12 mouse cellular contexts compared by ENCODE assay signal in genomic region chr3:84217961-84218351, GRCm38 (mm10). TPM values are rescaled to one million over a fixed set of nuclear protein-coding genes. Genes with fewer than 3 reads are reported as not detected.
DNase-seq lines count a peak whose midpoint lies in the region; ATAC-seq and TF ChIP-seq lines count a peak whose summit lies in the region.
"Had no signal": no experiment of that assay in that cellular context is flagged by ENCODE, and none has a peak within 500 bp of the region (broad histone marks: within the 10 kb centered on the region; RNA-seq: fewer than 3 reads in every experiment).

No protein-coding gene starts in this region.

- no peak for TF ChIP-seq RAD21 in CH12.LX (IDR thresholded peaks at IDR 0.05; ENCODE audit: low read depth, low read length)

- 10% methylated on average over 4 of the region's 4 CpGs for WGBS in forebrain, embryonic 15.5 days
- WGBS in midbrain, embryonic 10.5 days = 37% methylated on average over 4 of the region's 4 CpGs
- 50% methylated on average over 4 of the region's 4 CpGs for WGBS in heart, embryonic 10.5 days

- dilution Hi-C loops in CH12.LX (cut with MboI; ENCODE audit: extremely low pct_ligation_motif_present, extremely low pct_unique_long_range_greater_than_20kb, low sequenced_read_pairs) = no loop called here

- H3K36me3 ChIP-seq in CH12.LX (replicated peaks in 1 of 2; ENCODE audit: control insufficient read depth in 1 of 2, insufficient read depth in 1 of 2, low read length in 1 of 2) = peaks cover 0 to 2% of the 10 kb centered on the region in 2 experiments
- no peaks in the 10 kb centered on the region for H3K36me3 ChIP-seq in forebrain, embryonic 15.5 days
- H3K36me3 ChIP-seq in midbrain, embryonic 10.5 days = no peaks in the 10 kb centered on the region
- no peaks in the 10 kb centered on the region for H3K36me3 ChIP-seq in heart, embryonic 10.5 days
- H3K36me3 ChIP-seq: heart, embryonic 12.5 days had no signal

- TF ChIP-seq CTCF in CH12.LX (conservative IDR thresholded peaks at IDR 0.05 in 1 of 2, IDR thresholded peaks at IDR 0.05 in 1 of 2; ENCODE audit: low read depth in 2 of 2, low read length in 2 of 2) = no peak

- in situ Hi-C loops in CH12.LX (cut with MboI; ENCODE audit: low pct_ligation_motif_present, low pct_unique_long_range_greater_than_20kb, low sequenced_read_pairs) = loop anchor here (5.0 kb wide), 1 partner anchor 36 kb away; no protein-coding TSS in a partner anchor

- H3K9me3 ChIP-seq in CH12.LX (replicated peaks; ENCODE audit: low read length) = no peaks in the 10 kb centered on the region
- no peaks in the 10 kb centered on the region for H3K9me3 ChIP-seq in forebrain, embryonic 15.5 days
- no peaks in the 10 kb centered on the region for H3K9me3 ChIP-seq in midbrain, embryonic 10.5 days (replicated peaks)
- H3K9me3 ChIP-seq in heart, embryonic 10.5 days = no peaks in the 10 kb centered on the region
- H3K9me3 ChIP-seq: heart, embryonic 12.5 days had no signal

- no peak for TF ChIP-seq POLR2A in CH12.LX (IDR thresholded peaks at IDR 0.05; ENCODE audit: low read depth, low read length)

- H3K9ac ChIP-seq in CH12.LX (ENCODE audit: insufficient read depth, low read depth) = peak overlapping the region; percentile 16; the same call in 1 of the 2 replicates
- peak overlapping the region; percentile 22 for H3K9ac ChIP-seq in forebrain, embryonic 15.5 days (replicated peaks)
- H3K9ac ChIP-seq: heart, embryonic 12.5 days had no signal

- no peaks in the 10 kb centered on the region for H3K27me3 ChIP-seq in CH12.LX (replicated peaks)
- no peaks in the 10 kb centered on the region for H3K27me3 ChIP-seq in forebrain, embryonic 15.5 days
- no peaks in the 10 kb centered on the region for H3K27me3 ChIP-seq in midbrain, embryonic 10.5 days (ENCODE audit: low read depth, poor library complexity, severe bottlenecking)
- peaks cover 12% of the 10 kb centered on the region; the same call in 1 of the 2 replicates for H3K27me3 ChIP-seq in heart, embryonic 10.5 days (ENCODE audit: insufficient read depth, poor library complexity, severe bottlenecking)

- no peak for TF ChIP-seq EP300 in CH12.LX (IDR thresholded peaks at IDR 0.05; ENCODE audit: low read length)

- H3K27ac ChIP-seq in CH12.LX (ENCODE audit: insufficient read depth, low read depth) = peak overlapping the region; percentile 3; the same call in 1 of the 2 replicates
- H3K27ac ChIP-seq in brown adipose tissue, adult 24 weeks (replicated peaks; ENCODE audit: low read depth, low read length) = peak overlapping the region; percentile 27; the same call in 1 of the 2 replicates
- H3K27ac ChIP-seq in forebrain, embryonic 15.5 days (replicated peaks) = peak overlapping the region; percentile 73
- H3K27ac ChIP-seq in midbrain, embryonic 10.5 days (replicated peaks) = peak overlapping the region; percentile 92
- H3K27ac ChIP-seq in heart, embryonic 10.5 days = no peak overlapping the region

- peak overlapping the region; percentile 92; the same call in 1 of the 2 replicates for H3K4me2 ChIP-seq in CH12.LX (ENCODE audit: insufficient read depth, low read depth, poor library complexity, severe bottlenecking)
- H3K4me2 ChIP-seq in forebrain, embryonic 15.5 days (replicated peaks) = peak overlapping the region; percentile 62
- H3K4me2 ChIP-seq: heart, embryonic 12.5 days had no signal

- DNase-seq in CH12.LX (ENCODE audit: extremely low read depth) (no peak), MN1 (ENCODE audit: low spot score) (no peak)
- no peak for DNase-seq in midbrain, embryonic 10.5 days (ENCODE audit: low spot score)
- no peak for DNase-seq in urinary bladder, adult 2 months (ENCODE audit: low spot score)
- no peak for DNase-seq in thymus, postnatal 36 days
- DNase-seq in heart, embryonic 10.5 days (ENCODE audit: low spot score) = no peak
- DNase-seq: right cerebral cortex, postnatal 14 days had no signal

- H3K79me2 ChIP-seq in CH12.LX (replicated peaks; ENCODE audit: control insufficient read depth, extremely low read depth, insufficient read depth, poor library complexity, severe bottlenecking) = no peaks in the 10 kb centered on the region

- ATAC-seq in forebrain, embryonic 15.5 days (replicated peaks) = no peak
- ATAC-seq: inflammation-experienced regulatory T-cells, adult 6 months had no signal

- no peak overlapping the region for H3K4me3 ChIP-seq in CH12.LX (replicated peaks in 1 of 3; ENCODE audit: low read depth in 2 of 3, low read length in 2 of 3, poor library complexity in 1 of 3)
- H3K4me3 ChIP-seq in brown adipose tissue, adult 24 weeks (ENCODE audit: insufficient read depth, low read depth, low read length) = no peak overlapping the region
- peak overlapping the region; percentile 49 for H3K4me3 ChIP-seq in forebrain, embryonic 15.5 days
- peak overlapping the region; percentile 69 for H3K4me3 ChIP-seq in midbrain, embryonic 10.5 days
- no peak overlapping the region for H3K4me3 ChIP-seq in heart, embryonic 10.5 days
- H3K4me3 ChIP-seq: heart, embryonic 12.5 days had no signal

- H3K4me1 ChIP-seq in CH12.LX (ENCODE audit: control insufficient read depth in 1 of 2, insufficient read depth in 2 of 2) = peaks cover 6 to 34% of the 10 kb centered on the region in 2 experiments
- H3K4me1 ChIP-seq in brown adipose tissue, adult 24 weeks (ENCODE audit: control insufficient read depth, insufficient read depth, insufficient read length, low read length) = peaks cover 37% of the 10 kb centered on the region
- peaks cover 85% of the 10 kb centered on the region for H3K4me1 ChIP-seq in forebrain, embryonic 15.5 days
- H3K4me1 ChIP-seq in midbrain, embryonic 10.5 days = peaks cover 77% of the 10 kb centered on the region
- peaks cover 18% of the 10 kb centered on the region; the same call in 1 of the 2 replicates for H3K4me1 ChIP-seq in heart, embryonic 10.5 days

TF ChIP-seq in CH12.LX, 34 proteins besides CTCF, POLR2A, EP300 and RAD21:
- TF ChIP-seq PAX5 (IDR thresholded peaks at IDR 0.05; ENCODE audit: low read length) (no peak), POLR2AphosphoS2 (IDR thresholded peaks at IDR 0.05; ENCODE audit: low read depth, low read length) (no peak), MAX (IDR thresholded peaks at IDR 0.05; ENCODE audit: low read length) (0 out of 2 replicates have a peak, but pooled peaks have one; percentile 19)

RNA-seq across cellular contexts. Expression of gene Gm6525, which starts 44.1 kb away (rescaled TPM):
- 0.17 and 0.21 TPM in 2 replicates for total RNA-seq in CH12.LX (2012; rRNA removed)
- total RNA-seq in CH12.LX (2014; rRNA removed) = 0.31 and 0.41 TPM in 2 replicates
- polyA plus RNA-seq in CH12.LX (2012; ENCODE audit: insufficient read length, low read depth) = 0.34 and 0.71 TPM in 2 replicates
- polyA plus RNA-seq in brown adipose tissue, adult 24 weeks (2012; ENCODE audit: insufficient read depth, insufficient read length, missing spikeins) = 2.9 TPM in 1 of 2 replicates, not detected in the other
- 3.3 and 4.2 TPM in 2 replicates for polyA plus RNA-seq in forebrain, embryonic 15.5 days (2015; fragmentation: Nextera tagmentation; extraction: Ambion mirVana)
- 1.8 and 2.8 TPM in 2 replicates for polyA plus RNA-seq in midbrain, embryonic 10.5 days (2016; fragmentation: Nextera tagmentation; extraction: Ambion mirVana)
- not detected in 2 replicates for polyA plus RNA-seq in urinary bladder, adult 2 months (2012; rRNA removed)
- 0.14 and 0.25 TPM in 2 replicates for polyA plus RNA-seq in heart, embryonic 10.5 days (2016; fragmentation: Nextera tagmentation; extraction: Ambion mirVana)
- total RNA-seq: common myeloid progenitor, adult 5-6 weeks had no signal
- polyA plus RNA-seq: heart, embryonic 12.5 days had no signal

Comparison
In these comparisons a context has a peak if more than half of its experiments do, and no peak if none do; other contexts are left out.
1. H3K4me3 ChIP-seq: peak in forebrain, embryonic 15.5 days (single experiment) and midbrain, embryonic 10.5 days (single experiment); none in CH12.LX (0 of 3), brown adipose tissue, adult 24 weeks (single experiment) and heart, embryonic 10.5 days (single experiment).